Mouse (Mus musculus) B cell, adult 67 days (primary cell): ENCODE data around the gene BC049730. TPM values are rescaled to one million over a fixed set of nuclear protein-coding genes. Genes with fewer than 3 reads are reported as not detected.

ENCODE experiments used
- total RNA-seq, 2 experiments: library from RNA; stranded (reverse); gene quantifications; 4 replicates each; pipeline ENCODE4 v1.2.4; 2023

Gene BC049730
- not detected for total RNA-seq

DNA sequence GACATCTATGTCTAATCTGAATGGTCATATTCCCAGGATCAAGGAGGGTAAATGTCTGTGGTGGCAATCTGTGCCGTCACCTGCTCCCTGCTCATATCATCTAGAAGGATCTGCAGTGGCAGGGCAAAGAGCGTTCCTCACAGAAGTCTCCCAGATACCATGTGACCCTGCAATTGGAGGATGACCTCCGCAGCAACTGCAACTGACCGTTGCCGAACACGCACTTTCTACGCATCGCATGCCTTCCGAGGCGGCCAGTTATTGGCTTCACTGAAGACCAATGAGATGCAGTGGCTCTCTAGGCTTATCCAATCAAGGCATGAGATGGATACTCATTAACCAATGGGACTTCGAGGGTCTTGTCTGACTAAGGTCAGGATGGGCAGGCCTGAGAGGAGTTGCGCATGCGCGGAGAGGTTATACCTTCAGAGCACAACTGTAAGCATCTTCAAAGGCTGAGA, at the start of gene BC049730:
Gene BC049730 (plus strand): TSS at position 411 of the 461 bp plus-strand sequence.

DNA sequence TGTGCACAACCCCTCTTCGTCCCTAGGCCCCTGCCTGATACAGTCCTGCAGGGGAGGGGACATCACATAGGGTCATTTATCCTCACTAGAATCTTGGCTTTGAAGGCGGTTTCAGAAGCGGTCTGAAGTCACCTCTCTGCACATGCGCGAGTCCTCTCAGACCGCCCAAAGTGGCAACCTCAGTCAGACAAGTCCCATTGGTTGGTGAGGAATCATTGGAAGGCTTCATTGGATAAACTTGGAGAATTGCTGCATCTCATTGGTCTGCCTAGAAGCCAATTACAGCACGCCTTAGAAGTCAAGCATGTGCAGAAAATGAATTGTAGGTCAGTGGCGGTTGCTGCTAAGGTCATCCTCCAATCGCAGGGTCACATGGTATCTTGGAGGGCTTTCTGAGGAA, 32.5 kb upstream of the BC049730 start, which contains the start of gene Tex101:
Gene Tex101 (minus strand): TSS at position 101 of the 400 bp plus-strand sequence.

DNA sequence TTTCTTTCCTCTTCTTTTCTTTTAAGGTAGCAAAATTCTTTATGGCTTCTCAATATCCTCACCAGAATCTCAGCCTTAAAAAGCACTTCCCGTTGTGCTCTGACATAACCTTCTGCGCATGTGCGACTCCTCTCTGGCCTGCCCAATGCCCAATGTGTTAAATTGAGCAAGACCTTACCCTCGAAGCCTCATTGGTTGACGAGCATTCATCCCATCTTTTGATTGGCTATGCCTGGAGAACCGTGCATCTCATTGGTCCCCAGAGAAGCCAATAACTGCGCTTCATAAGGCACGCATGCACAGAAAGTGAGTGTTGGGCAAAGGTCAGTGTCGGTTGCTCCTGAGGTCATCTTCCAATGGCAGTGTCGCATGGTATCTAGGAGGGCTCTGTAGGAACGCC, 17.8 kb downstream of the BC049730 start, which contains the start of gene Gm4763:
Gene Gm4763 (minus strand): TSS at position 101 of the 400 bp plus-strand sequence.

DNA sequence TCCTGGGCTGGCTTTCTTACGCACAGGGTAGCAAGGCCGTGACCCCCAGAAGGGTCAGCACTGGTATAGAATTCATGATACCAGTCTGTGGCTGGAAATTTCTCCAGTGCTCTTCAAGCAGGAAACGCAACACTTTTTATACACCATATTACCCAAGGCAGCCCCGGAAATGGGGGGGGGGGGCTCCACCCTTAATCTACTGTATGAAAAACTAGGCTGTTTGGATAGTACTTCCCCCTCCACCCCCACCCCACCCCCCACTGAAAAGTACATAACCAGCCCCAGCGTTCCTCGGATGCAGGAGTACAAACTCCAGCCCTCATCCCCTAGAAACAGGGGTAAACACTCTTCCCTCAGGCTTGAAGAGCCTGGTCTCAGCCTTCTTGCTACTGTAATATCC, 51.2 kb downstream of the BC049730 start, which contains the start of gene Cd177:
Gene Cd177 (minus strand): TSS at position 101 of the 400 bp plus-strand sequence.

Other genes starting within 250 kb of the BC049730 start
- gene Plaur, start 246.8 kb upstream of the BC049730 start, total RNA-seq = 100 to 1,000 TPM; 432 to 444 TPM
- gene Cadm4, start 227.2 kb upstream of the BC049730 start, total RNA-seq = 1 to 10 TPM; 1.1 to 1.3 TPM
- 1 to 10 TPM in 1 of 2 experiments, under 1 TPM in 1; 0.93 to 1.3 TPM for gene Zfp428, start 202.2 kb upstream of the BC049730 start, total RNA-seq
- not detected for gene AC161166.1, start 196.8 kb upstream of the BC049730 start, total RNA-seq
- 10 to 100 TPM; 24.8 to 25.6 TPM for gene Irgq, start 178.6 kb upstream of the BC049730 start, total RNA-seq
- gene Pinlyp, start 163.1 kb upstream of the BC049730 start, total RNA-seq = under 1 TPM in 1 of 2 experiments, not detected in 1; 0.67 TPM
- 100 to 1,000 TPM in 1 of 2 experiments, 10 to 100 TPM in 1; 93.4 to 102 TPM for gene Xrcc1, start 163.0 kb upstream of the BC049730 start, total RNA-seq
- gene Ethe1, start 121.7 kb upstream of the BC049730 start, total RNA-seq = 10 to 100 TPM; 12.1 to 13.1 TPM
- gene Zfp575, start 121.6 kb upstream of the BC049730 start, total RNA-seq = not detected
- gene Phldb3, start 98.5 kb upstream of the BC049730 start, total RNA-seq = 10 to 100 TPM; 28.9 to 29.4 TPM
- gene Lypd3, start 72.7 kb upstream of the BC049730 start, total RNA-seq = under 1 TPM; 0.33 to 0.64 TPM
- gene Tex101, start 32.6 kb upstream of the BC049730 start, total RNA-seq = not detected
- gene Gm4763, start 17.7 kb downstream of the BC049730 start, total RNA-seq = not detected
- under 1 TPM in 1 of 2 experiments, not detected in 1; 0.38 TPM for gene Cd177, start 51.1 kb downstream of the BC049730 start, total RNA-seq
- gene Ceacam10, start 68.0 kb downstream of the BC049730 start, total RNA-seq = not detected
- gene Gm9844, start 153.0 kb downstream of the BC049730 start, total RNA-seq = not detected
- gene Lypd4, start 160.7 kb downstream of the BC049730 start, total RNA-seq = not detected
- not detected for gene Dmrtc2, start 160.8 kb downstream of the BC049730 start, total RNA-seq
- 1,000 to 10,000 TPM; 2,670 to 2,732 TPM for gene Rps19, start 175.1 kb downstream of the BC049730 start, total RNA-seq
- gene Cd79a, start 188.1 kb downstream of the BC049730 start, total RNA-seq = 1,000 to 10,000 TPM; 1,811 to 1,852 TPM
- 1,000 to 10,000 TPM; 1,277 to 1,485 TPM for gene Arhgef1, start 193.7 kb downstream of the BC049730 start, total RNA-seq
- not detected for gene Gm4881, start 235.3 kb downstream of the BC049730 start, total RNA-seq